Mouse (Mus musculus) E14TG2a.4 (cell line): ENCODE measurements around the gene Gm28635.

ENCODE experiments used
- CTCF ChIP-seq: conservative IDR thresholded peaks from 2 replicates; pipeline ENCODE4 v1.5.1; 2014; ENCODE audit warnings: low read length
- NANOG ChIP-seq: IDR thresholded peaks from 2 replicates; pipeline ENCODE4 v1.6.1; 2014; ENCODE audit warnings: borderline replicate concordance, low read length, mixed read lengths
- POU5F1 ChIP-seq: IDR thresholded peaks from 2 replicates; pipeline ENCODE4 v1.6.1; 2014; ENCODE audit warnings: low read length, borderline replicate concordance

DNA sequence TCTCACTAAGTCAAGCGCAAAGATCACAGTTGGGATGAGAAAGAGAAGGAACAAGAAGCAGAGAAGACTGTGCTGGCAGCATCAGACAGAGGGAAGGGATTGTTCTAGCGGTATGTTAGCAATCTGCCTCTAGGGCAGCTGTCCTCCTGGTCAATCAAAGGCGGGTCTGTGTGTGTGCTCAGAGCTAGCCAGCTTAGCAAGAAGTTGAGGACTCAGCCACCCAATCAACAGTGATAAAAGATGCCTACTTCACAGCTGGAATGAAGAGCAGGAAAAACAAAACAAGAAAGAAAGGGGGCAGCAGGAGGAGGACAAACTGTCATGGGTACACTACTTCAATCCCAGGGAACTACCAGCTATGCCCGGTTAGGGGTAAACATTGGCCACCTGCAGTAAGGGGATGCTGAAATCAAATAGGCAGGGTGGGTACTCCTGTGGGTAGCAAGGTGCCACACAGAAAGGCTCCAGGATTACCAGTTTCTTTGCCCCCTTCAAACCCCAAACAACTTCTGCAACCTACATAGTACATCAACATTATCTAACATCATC, 42.8 kb downstream of the Gm28635 start:
- TF ChIP-seq CTCF (no peak), POU5F1 (no peak), NANOG (no peak)
